Mouse (Mus musculus) cerebellum, adult 11 months (tissue): ENCODE results near the gene Fam78a.

Experiments
- DNase-seq: peaks from one replicate; pipeline ENCODE4 v3.0.0; 2022

The Fam78a gene

GRCm38 (mm10) chr2:32037279-32037858, 47.3 kb downstream of the Fam78a start:
- no peak for DNase-seq

DNA sequence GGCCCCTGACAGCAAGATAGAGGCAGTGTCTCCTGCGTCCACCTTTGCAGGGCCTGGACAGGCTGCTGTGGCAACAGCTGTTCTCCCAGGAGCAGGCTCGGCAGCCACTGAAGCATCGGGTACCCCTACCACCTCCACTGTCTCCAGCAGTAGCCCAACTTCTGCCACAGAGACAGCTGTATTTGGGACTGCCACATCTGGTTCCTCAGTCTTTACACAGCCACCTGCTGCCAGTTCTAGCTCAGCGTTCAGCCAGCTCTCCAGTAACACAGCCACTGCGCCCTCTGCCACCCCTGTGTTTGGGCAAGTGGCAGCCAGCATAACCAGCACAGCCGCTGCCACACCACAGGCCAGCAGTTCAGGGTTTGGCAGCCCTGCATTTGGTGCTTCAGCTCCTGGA, 50.5 kb downstream of the Fam78a start:
- DNase-seq = no peak

DNA sequence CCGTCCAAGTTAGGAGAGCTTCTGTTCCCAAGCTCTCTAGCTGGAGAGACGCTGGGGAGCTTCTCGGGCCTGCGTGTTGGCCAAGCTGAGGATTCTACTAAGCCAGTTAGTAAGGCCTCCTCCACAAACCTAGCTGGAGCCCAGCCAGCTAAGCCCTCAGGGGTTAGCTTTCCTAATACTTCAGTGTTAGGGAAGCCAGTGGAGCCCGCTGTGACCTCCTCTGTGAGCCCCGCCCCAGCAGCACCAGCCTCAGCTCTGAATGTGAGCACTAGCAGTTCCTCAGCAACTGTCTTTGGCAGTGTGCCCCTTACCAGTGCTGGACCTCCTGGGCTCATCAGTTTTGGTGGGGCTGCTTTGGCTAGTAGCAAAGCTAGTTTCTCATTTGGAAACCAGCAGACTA, 51.2 kb downstream of the Fam78a start:
- DNase-seq = no peak

DNA sequence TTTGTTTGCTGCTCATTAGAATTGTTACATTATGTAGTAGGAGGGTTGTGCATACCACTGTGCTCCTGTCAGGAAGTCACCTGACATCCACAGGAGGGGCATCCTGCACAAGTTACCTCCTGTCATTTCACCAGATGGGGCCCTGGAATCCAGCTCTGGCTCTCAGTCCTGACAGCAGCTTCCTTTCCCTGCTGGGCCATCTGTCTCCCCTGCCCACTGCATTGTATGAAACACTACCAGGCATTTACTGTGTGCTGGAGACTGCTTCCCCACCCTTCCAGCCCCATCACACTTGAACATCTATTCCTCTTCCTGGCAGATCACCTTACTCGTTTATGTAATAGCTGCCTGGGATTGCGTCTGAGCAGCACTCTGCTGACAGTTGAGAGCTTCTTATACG, 55.0 kb downstream of the Fam78a start:
- no peak for DNase-seq

DNA sequence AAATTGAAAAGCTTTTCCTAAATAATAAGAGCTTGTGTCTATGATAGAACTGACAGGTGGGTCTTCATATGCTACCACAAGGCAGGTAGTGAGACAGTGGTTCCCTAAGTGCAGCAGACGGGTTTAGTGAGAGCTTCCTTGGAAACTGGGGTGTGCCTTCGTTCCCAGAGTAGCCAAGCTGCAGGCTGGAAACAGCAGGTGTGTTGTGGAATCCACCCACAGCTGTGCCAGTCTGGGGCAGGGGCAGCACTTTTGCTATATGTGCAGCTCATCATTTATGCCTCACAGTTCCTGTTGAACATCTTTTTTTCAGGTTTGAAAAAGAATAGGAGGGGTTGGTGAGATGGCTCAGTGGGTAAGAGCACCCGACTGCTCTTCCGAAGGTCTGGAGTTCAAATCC, 60.3 kb downstream of the Fam78a start:
- no peak for DNase-seq

GRCm38 (mm10) chr2:32020229-32020628, 64.4 kb downstream of the Fam78a start:
- DNase-seq = no peak

- DNase-seq = no peak
Measured at GRCm38 (mm10) chr2:32019704-32020103, 65.0 kb downstream of the Fam78a start.

DNA sequence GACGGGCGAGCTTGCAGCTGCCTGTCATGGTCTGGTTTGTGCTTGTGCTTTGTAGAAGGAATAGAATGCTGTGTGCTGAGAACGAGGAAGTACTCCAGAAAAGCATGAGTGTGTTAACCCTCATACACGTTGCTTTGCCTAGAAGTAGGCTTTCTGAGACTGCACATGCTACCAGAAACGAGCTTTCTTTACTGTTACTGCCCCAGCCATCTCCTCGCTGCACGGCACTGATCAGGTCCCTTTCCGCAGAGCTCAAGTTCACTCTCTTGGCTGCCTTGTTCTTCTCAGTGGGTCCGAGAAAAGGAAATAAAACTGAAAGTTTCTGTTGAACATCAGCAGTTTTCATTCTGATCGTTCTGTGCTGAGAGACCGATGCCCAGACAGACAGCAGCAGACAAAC, 75.9 kb downstream of the Fam78a start:
- DNase-seq = no peak

DNA sequence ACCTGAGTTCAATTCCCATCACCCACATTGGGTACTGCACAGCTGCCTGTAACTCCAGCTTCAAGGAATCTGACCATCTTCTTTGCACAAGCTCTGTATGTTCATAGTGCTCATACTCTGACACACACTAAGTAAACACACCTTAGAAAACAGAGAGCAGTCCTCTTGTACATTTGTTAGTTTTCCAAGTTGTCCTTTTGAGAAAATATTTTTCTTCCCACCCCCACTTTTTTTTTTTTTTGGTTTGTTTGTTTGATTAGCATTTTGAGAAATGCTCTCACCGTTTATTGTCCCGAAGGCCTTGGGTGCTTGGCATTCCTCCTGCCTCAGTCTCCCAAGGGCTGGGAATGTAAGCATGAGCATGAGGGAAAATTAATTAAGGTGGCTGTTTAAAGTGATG, 76.3 kb downstream of the Fam78a start:
- no peak for DNase-seq
